Mouse (Mus musculus): ENCODE measurements around the gene Lrrc46.

DNA sequence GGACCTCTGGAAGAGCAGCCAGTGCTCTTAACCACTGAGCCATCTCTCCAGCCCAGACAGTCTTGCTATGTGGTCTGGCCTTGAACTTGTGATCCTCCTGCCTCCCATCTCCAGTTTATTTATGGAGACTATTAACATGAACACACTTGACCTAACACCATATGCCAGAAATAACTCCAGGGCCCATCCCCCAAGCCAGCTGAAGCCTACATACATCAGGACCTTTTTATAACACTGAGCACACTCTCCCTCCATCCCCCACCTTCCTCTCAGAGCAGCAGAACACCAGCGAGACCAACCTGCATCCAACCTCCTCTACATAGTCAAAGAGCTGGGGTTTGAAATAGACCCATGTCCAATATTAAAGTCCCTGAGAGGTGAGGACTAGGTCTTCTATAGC is 29.9 kb upstream of the Lrrc46 start:
- peak; percentile 79 for TF ChIP-seq EP300 (IDR thresholded peaks at IDR 0.05; ENCODE audit: low read depth)
- TF ChIP-seq CTCF (IDR thresholded peaks at IDR 0.05; ENCODE audit: low read depth) = no peak

All from heart, postnatal 0 days (tissue).